Mouse (Mus musculus): ENCODE results near the gene Apbb1.

The Apbb1 gene

GRCm38 (mm10) chr7:105570756-105571155, 10.7 kb downstream of the Apbb1 start:
- DNase-seq (ENCODE audit: low spot score) = no peak

GRCm38 (mm10) chr7:105569512-105570496, 11.6 kb downstream of the Apbb1 start:
- no peak for DNase-seq (ENCODE audit: low spot score)

- no peak for DNase-seq (ENCODE audit: low spot score)
Observed at GRCm38 (mm10) chr7:105568988-105569471, 12.4 kb downstream of the Apbb1 start.

GRCm38 (mm10) chr7:105568583-105568982, 12.9 kb downstream of the Apbb1 start:
- no peak for DNase-seq (ENCODE audit: low spot score)

GRCm38 (mm10) chr7:105565071-105565836, 16.2 kb downstream of the Apbb1 start:
- DNase-seq (ENCODE audit: low spot score) = no peak

GRCm38 (mm10) chr7:105563367-105563766, 18.1 kb downstream of the Apbb1 start:
- DNase-seq (ENCODE audit: low spot score) = no peak

GRCm38 (mm10) chr7:105562317-105562716, 19.1 kb downstream of the Apbb1 start:
- DNase-seq (ENCODE audit: low spot score) = no peak

GRCm38 (mm10) chr7:105559016-105559415, 22.4 kb downstream of the Apbb1 start:
- DNase-seq (ENCODE audit: low spot score) = no peak

GRCm38 (mm10) chr7:105557671-105558070, 23.8 kb downstream of the Apbb1 start:
- DNase-seq (ENCODE audit: low spot score) = no peak

- DNase-seq (ENCODE audit: low spot score) = no peak
Observed at GRCm38 (mm10) chr7:105556406-105556805, 25.0 kb downstream of the Apbb1 start.

GRCm38 (mm10) chr7:105555571-105555970, 25.9 kb downstream of the Apbb1 start:
- no peak for DNase-seq (ENCODE audit: low spot score)

GRCm38 (mm10) chr7:105554212-105554942, 27.1 kb downstream of the Apbb1 start, which contains the start of gene Smpd1:
TSS of gene Smpd1 (plus strand) at chr7:105554360.
- DNase-seq (ENCODE audit: low spot score) = peak; percentile 83

- no peak for DNase-seq (ENCODE audit: low spot score)
Observed at GRCm38 (mm10) chr7:105553456-105554211, 27.8 kb downstream of the Apbb1 start.

GRCm38 (mm10) chr7:105549035-105549434, 32.4 kb downstream of the Apbb1 start:
- no peak for DNase-seq (ENCODE audit: low spot score)

- no peak for DNase-seq (ENCODE audit: low spot score)
Observed at GRCm38 (mm10) chr7:105547970-105548369, 33.5 kb downstream of the Apbb1 start.

- no peak for DNase-seq (ENCODE audit: low spot score)
Observed at GRCm38 (mm10) chr7:105545986-105546385, 35.5 kb downstream of the Apbb1 start.

GRCm38 (mm10) chr7:105534162-105534561, 47.3 kb downstream of the Apbb1 start:
- DNase-seq (ENCODE audit: low spot score) = no peak

- no peak for DNase-seq (ENCODE audit: low spot score)
Observed at GRCm38 (mm10) chr7:105528094-105528493, 53.4 kb downstream of the Apbb1 start.

GRCm38 (mm10) chr7:105527306-105527937, 54.0 kb downstream of the Apbb1 start:
- DNase-seq (ENCODE audit: low spot score) = no peak

GRCm38 (mm10) chr7:105524222-105524621, 57.2 kb downstream of the Apbb1 start:
- no peak for DNase-seq (ENCODE audit: low spot score)

- DNase-seq (ENCODE audit: low spot score) = no peak
Observed at GRCm38 (mm10) chr7:105520201-105520600, 61.3 kb downstream of the Apbb1 start.

All from testis, postnatal 14 days (tissue).